25 mouse cellular contexts compared by ENCODE assay signal in the genomic region with DNA sequence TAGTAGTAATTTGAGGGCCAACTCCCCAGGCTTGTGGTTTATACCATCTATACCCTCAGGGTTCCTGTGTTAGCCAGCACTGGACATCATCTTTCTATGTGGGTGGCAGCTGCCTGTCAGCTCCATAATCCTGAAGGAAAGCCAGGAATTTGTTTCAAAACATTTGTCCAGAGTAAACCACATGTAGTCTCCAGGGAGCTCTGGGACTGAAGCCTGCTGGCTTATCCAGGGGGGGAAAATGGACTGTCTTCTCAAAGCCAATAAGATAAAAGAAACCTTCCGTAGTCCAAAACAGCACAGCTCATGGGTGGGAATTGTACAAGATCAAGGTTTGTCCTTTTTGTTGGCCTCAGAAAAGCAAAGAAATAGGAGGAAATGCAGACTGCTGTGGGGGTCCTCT. TPM values are rescaled to one million over a fixed set of nuclear protein-coding genes. Genes with fewer than 3 reads are reported as not detected.
DNase-seq lines count a peak whose midpoint lies in the region; ATAC-seq lines count a peak whose summit lies in the region.
"Had no signal": no experiment of that assay in that cellular context is flagged by ENCODE, and none has a peak within 500 bp of the region (broad histone marks: within the 10 kb centered on the region; RNA-seq: fewer than 3 reads in every experiment).

No protein-coding gene starts in this region.

- DNase-seq in urinary bladder, postnatal 14 days (ENCODE audit: low spot score): peak; percentile 22
- DNase-seq in urinary bladder, postnatal 25 days (ENCODE audit: low spot score): no peak
- DNase-seq in gastrocnemius, adult 8-10 months (ENCODE audit: low spot score in 2 of 2): peak; percentile 14 to 38
- DNase-seq in heart, postnatal 10 days: peak; percentile 62 to 66
- no peak for DNase-seq in spleen, adult 18-20 months
- DNase-seq: adrenal gland, postnatal 36 days; cerebellum, adult 11-12 months; cerebellum, postnatal 36 days; kidney, adult 8-10 months; kidney, postnatal 36 days; lung, adult 18-20 months; lung, postnatal 14 days had no signal

- ATAC-seq in kidney, embryonic 14.5 days (ENCODE audit: low FRiP score, low TSS enrichment): no peak
- no peak for ATAC-seq in megakaryocyte, adult 5-6 weeks (ENCODE audit: poor library complexity, severe bottlenecking)
- ATAC-seq: activated CD4-positive, CD25-positive, alpha-beta regulatory T cell, adult 4 months; CD4-positive, CD25-positive, alpha-beta regulatory T cell, adult 4 months; forebrain, embryonic 13.5 days; midbrain, embryonic 15.5 days had no signal

- no peaks in the 10 kb centered on the region for H3K4me1 ChIP-seq in kidney, embryonic 14.5 days (ENCODE audit: control insufficient read depth, insufficient read depth, low read length)
- H3K4me1 ChIP-seq: forebrain, embryonic 13.5 days; heart, embryonic 13.5 days; hindbrain, embryonic 12.5 days; midbrain, embryonic 15.5 days had no signal

- H3K27ac ChIP-seq in kidney, embryonic 14.5 days (ENCODE audit: low read depth, low read length): no peak overlapping the region
- H3K27ac ChIP-seq: forebrain, embryonic 13.5 days; heart, embryonic 13.5 days; hindbrain, embryonic 12.5 days; midbrain, embryonic 15.5 days had no signal

- no peak overlapping the region for H3K4me2 ChIP-seq in kidney, embryonic 14.5 days (replicated peaks; ENCODE audit: low read depth, low read length)
- H3K4me2 ChIP-seq: forebrain, embryonic 13.5 days; heart, embryonic 13.5 days; hindbrain, embryonic 12.5 days; liver, embryonic 11.5 days; midbrain, embryonic 15.5 days had no signal

- 96% methylated on average over 1 of the region's 1 CpGs for WGBS in kidney, embryonic 14.5 days

- intact Hi-C loops in heart, postnatal 10 days (cut with DNase I): no loop called here

- no peaks in the 10 kb centered on the region for H3K36me3 ChIP-seq in kidney, embryonic 14.5 days (ENCODE audit: control insufficient read depth, insufficient read depth, low read length)
- H3K36me3 ChIP-seq: heart, embryonic 13.5 days; hindbrain, embryonic 12.5 days; midbrain, embryonic 15.5 days had no signal

- no peak overlapping the region for H3K4me3 ChIP-seq in kidney, embryonic 14.5 days (ENCODE audit: low read length)
- H3K4me3 ChIP-seq: forebrain, embryonic 13.5 days; heart, embryonic 13.5 days; hindbrain, embryonic 12.5 days; megakaryocyte, embryonic 14.5 days; midbrain, embryonic 15.5 days; myocyte had no signal

- no peaks in the 10 kb centered on the region for H3K27me3 ChIP-seq in kidney, embryonic 14.5 days (ENCODE audit: control insufficient read depth, insufficient read depth, low read length)
- H3K27me3 ChIP-seq: forebrain, embryonic 13.5 days; heart, embryonic 13.5 days; hindbrain, embryonic 12.5 days; megakaryocyte, embryonic 14.5 days; midbrain, embryonic 15.5 days had no signal

- H3K9ac ChIP-seq in kidney, embryonic 14.5 days (ENCODE audit: low read depth, low read length): no peak overlapping the region
- H3K9ac ChIP-seq: forebrain, embryonic 13.5 days; heart, embryonic 13.5 days; hindbrain, embryonic 12.5 days; midbrain, embryonic 15.5 days had no signal

- no peaks in the 10 kb centered on the region for H3K9me3 ChIP-seq in kidney, embryonic 14.5 days (ENCODE audit: control insufficient read depth, low read length)
- H3K9me3 ChIP-seq: hindbrain, embryonic 12.5 days; midbrain, embryonic 15.5 days had no signal

RNA-seq across cellular contexts. Expression of a gene that starts 37.2 kb away (rescaled TPM):
- under 1 TPM in 2 of 4 experiments, not detected in 2; 0.25 to 0.56 TPM for total RNA-seq in gastrocnemius, adult 8-10 months (2022)
- total RNA-seq in heart, postnatal 10 days (2021): 1 to 10 TPM; 5.8 to 6.2 TPM
- polyA plus RNA-seq in kidney, embryonic 14.5 days (2014; fragmentation: Nextera tagmentation; extraction: Ambion mirVana): 0.35 and 0.59 TPM in 2 replicates
- total RNA-seq in megakaryocyte, adult 5-6 weeks (2015): not detected in 2 replicates
- total RNA-seq in megakaryocyte, adult 5-6 weeks (2017): not detected in 2 replicates
- polyA plus RNA-seq: activated CD4-positive, CD25-positive, alpha-beta regulatory T cell, adult 4 months; limb, embryonic 11.5 days; spleen, adult 2 months had no signal

RNA-seq across cellular contexts. Expression of a gene that starts 37.6 kb away (rescaled TPM):
- total RNA-seq in gastrocnemius, adult 8-10 months (2022): 1 to 10 TPM; 2.9 to 4.4 (median 4.0) TPM
- 1 to 10 TPM; 4.1 to 6.6 TPM for total RNA-seq in heart, postnatal 10 days (2021)
- 5.2 and 8.8 TPM in 2 replicates for polyA plus RNA-seq in kidney, embryonic 14.5 days (2014; fragmentation: Nextera tagmentation; extraction: Ambion mirVana)
- 0.71 and 0.91 TPM in 2 replicates for total RNA-seq in megakaryocyte, adult 5-6 weeks (2015)
- total RNA-seq in megakaryocyte, adult 5-6 weeks (2017): 0.89 and 1.8 TPM in 2 replicates

Comparison
In these comparisons a context has a peak if more than half of its experiments do, and no peak if none do; other contexts are left out.
1. DNase-seq: peak in urinary bladder, postnatal 14 days (single experiment), gastrocnemius, adult 8-10 months (2 of 2) and heart, postnatal 10 days (2 of 2); none in urinary bladder, postnatal 25 days (single experiment) and spleen, adult 18-20 months (0 of 2).
2. RNA of a gene that starts 37.2 kb away (total RNA-seq): 5.8 to 6.2 TPM in heart, postnatal 10 days; 0.25 to 0.56 TPM in gastrocnemius, adult 8-10 months and not detected in megakaryocyte, adult 5-6 weeks; every median in the first group is over 4 times any median in the second.